Mouse (Mus musculus): ENCODE measurements around the gene Tbc1d16.

Gene Tbc1d16

DNA sequence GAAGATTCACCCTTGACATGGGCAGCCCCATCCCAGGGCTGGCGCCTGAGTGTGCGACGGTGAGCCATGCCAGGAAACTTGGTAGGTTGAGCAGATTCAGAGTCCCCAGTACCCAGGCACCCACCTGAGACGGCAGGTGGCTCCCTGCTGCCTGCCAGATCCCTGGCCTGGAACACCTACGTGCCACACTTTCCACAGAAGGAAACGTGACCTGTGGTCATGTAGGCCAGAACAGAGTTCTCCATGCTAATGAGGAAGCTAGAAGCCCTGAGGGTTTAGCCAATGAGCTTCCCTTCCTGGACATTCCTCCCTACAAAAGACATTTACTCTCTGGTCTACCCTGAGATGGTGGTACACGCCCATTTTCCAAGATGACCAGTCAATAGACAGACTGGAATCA lies 56.7 kb downstream of the Tbc1d16 start:
- no peak for DNase-seq

DNA sequence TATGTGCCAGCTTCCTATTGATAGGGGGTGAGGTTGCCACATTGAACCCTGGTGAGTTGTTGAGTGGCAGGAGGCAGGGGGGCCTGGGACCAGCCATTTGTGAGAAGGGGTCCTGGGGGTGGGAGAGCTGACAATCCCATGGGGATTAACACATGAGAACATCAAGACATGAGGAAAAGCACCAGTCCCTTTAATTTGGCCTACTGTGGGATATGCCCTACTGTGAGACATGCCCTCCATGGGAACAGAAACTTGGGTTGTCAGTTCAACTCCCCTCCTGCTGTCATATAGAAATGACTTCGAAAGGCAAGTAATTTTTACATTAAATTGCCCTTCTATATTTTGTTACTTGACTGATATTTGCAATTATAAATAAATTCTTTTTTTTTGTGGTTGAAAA lies 59.4 kb downstream of the Tbc1d16 start:
- no peak for DNase-seq

- no peak for DNase-seq
Measured at GRCm38 (mm10) chr11:119165995-119166394, 62.3 kb downstream of the Tbc1d16 start.

- no peak for DNase-seq
Measured at GRCm38 (mm10) chr11:119164375-119164774, 63.9 kb downstream of the Tbc1d16 start.

DNA sequence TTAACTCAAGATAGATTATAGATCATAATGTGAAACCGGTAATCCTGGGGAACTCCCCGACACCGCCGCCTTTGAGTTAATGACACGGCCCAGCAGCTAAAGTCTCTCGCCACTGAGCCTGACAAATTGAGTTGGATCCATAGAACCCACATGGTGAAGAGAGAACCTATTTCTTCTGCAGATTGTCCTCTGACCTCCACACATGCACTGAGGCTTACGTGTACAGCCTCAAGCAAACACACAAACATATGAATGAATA lies 64.6 kb downstream of the Tbc1d16 start:
- DNase-seq: no peak

- DNase-seq: no peak
Measured at GRCm38 (mm10) chr11:119162959-119163733, 65.2 kb downstream of the Tbc1d16 start.

DNA sequence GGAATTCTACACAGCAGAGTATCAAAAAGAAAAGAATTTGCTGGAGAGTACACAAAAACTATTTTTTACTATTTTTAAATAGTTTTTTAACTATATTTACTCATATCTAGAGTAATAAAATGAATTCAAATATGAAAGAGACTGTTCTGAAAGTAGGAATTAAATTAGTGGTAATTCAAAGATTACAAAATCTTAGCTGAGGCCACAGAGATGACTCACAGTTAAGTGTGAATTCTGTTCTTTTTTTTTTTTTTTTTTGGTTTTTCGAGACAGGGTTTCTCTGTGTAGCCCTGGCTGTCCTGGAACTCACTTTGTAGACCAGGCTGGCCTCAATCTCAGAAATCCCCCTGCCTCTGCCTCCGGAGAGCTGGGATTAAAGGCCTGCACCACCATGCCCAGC lies 66.6 kb downstream of the Tbc1d16 start:
- DNase-seq: no peak

DNA sequence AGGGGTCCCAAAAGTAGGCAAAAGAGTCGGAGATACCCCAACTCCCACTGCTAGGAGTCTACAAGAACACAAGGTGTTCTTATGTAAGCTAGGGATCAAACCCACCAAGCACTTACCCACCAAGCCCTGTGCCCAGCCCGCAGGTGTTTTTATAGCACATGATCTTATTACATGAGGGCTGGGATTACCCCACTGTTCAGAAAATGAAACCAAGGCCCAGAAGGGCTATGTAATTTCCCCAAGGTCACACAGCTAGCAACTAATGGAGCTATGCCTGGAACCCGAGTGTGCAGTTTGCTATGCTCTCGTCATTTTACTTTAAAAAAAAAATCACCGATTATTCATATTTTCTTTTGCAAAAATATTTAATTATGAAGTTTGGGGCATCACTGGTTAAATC lies 68.2 kb downstream of the Tbc1d16 start:
- DNase-seq: no peak

- DNase-seq: peak; percentile 57 to 71
Measured at GRCm38 (mm10) chr11:119159496-119159895, 68.8 kb downstream of the Tbc1d16 start.

GRCm38 (mm10) chr11:119157377-119158189 lies 70.7 kb downstream of the Tbc1d16 start:
- DNase-seq: no peak

- no peak for DNase-seq
Measured at GRCm38 (mm10) chr11:119156481-119157254, 71.6 kb downstream of the Tbc1d16 start.

DNA sequence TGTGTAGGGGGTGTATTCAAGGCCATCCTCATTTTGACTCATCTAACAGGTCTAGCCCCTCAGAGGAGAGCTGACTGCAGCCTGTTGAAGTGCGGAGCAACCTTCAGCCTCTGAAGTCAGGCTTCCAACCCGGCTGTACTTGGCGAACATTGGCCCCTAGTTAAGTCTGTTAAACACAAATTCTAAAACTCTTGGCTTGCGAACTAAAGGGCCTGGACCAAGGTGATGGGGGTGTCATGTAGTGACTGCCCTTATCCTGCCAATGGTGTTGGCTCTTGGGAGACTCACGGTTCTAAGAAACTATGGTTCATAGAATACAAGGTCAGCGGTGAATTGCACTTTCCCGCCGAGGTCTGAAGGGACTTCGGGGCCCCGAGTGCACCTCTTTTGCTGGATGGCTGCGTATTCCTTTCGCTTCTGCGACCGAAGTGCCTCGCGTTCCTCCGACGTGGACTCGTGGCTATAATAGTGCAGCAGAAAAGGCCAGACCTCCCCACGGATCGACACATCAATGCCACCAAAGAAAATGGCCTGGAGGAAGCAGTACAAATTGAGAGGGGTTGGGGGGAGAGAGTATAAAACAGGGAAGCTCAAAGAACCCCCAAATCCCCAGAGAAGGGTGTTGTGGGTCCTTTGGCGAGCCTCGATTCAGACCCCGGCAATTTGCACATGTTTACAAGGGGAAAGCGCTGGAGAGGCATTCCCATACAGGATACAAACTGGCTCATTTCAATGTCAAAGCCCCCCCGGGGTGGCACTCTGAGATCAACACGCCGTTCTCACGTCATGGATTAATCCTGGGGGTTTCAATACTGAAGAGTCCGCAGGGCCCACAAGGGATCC lies 72.4 kb downstream of the Tbc1d16 start:
- DNase-seq: no peak

DNA sequence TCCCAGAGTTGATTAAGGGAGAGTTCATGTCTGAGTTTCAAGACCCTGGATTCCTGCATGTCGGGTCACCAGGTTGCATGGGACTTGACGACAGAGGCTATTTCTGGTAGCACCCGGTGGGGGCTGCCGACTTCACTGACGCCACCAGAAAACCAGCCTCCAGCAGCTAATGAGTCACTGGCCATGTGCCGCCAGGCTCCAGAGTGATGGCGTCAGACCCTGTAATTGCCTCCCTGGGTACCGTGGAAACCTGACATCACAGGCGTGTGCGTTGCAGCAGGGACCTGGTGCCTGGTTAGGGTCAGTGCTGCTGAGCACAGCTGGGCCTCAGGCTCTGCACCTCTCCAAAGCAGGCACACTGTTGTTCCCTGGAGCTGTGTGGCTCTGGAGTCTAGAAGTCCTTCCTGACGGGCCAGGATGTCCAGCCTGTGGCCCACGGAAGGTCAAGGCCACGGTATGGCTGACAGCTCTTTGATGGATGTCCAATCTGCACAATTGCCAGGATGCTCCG lies 75.9 kb downstream of the Tbc1d16 start:
- no peak for DNase-seq

DNA sequence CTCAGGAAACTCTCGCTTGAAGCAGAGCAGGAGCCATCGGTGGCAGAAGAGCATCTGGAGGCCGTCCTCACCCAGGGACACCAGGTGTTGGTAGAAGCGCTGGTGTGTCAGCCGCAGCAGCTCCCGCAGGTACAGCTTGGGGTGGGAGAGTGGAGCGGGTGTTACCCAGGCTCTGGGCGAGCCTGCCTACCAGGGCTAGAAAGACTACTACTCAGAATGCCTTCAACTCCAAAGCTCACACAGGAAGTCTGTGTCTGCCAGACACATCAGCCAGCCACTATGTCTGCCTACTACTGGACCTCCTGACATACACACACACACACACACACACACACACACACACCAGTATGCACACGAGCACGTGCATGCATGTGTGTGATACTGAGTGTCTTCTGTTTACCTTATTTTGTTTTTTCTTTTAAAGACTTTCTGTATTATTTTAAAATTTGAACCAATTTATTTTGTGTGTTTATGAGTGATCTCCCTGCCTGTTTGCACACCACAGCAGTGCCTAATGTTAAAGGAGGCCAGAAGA lies 77.2 kb downstream of the Tbc1d16 start:
- DNase-seq: no peak

- DNase-seq: no peak
Measured at GRCm38 (mm10) chr11:119150442-119150841, 77.9 kb downstream of the Tbc1d16 start.

GRCm38 (mm10) chr11:119148829-119149228 lies 79.5 kb downstream of the Tbc1d16 start:
- no peak for DNase-seq

DNA sequence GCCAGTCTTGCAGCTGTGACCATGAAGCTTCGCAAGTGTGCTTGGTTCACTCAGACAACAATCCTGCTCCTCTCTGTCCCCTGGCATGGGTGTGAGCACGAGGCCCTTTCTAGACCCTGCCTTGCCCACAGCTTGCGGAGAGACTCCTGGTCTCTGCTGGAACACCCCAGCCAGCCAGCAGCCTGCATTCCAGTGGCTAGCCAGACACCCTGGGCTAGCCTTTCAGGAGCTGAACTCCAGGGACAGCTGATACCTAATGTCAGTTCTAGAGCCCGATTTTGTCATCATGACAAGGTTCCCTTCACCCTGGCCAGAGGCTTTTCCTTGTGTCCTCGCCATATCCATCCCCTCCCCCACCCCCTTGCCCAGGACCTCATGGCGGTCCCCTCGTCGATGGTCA lies 81.1 kb downstream of the Tbc1d16 start:
- no peak for DNase-seq

DNA sequence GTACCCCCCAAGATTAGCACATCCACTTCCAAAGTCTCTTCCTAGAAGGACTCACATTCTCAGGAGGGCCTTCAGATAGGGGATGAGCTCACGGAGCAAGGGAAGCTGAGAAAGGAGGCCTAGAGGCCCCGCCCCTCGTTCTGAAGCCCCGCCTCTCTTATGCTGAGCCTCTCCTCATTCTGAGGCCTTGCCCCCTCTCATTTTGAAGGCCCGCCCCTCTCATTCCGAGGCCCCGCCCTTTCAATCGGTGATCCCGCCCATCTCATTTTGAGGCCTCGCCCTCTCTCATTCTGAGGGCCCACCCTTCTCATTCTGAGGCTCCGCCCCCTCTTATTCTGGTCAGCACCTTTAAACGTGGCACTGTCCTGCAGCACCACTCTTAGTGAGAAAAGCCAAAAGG lies 82.2 kb downstream of the Tbc1d16 start:
- DNase-seq: no peak

DNA sequence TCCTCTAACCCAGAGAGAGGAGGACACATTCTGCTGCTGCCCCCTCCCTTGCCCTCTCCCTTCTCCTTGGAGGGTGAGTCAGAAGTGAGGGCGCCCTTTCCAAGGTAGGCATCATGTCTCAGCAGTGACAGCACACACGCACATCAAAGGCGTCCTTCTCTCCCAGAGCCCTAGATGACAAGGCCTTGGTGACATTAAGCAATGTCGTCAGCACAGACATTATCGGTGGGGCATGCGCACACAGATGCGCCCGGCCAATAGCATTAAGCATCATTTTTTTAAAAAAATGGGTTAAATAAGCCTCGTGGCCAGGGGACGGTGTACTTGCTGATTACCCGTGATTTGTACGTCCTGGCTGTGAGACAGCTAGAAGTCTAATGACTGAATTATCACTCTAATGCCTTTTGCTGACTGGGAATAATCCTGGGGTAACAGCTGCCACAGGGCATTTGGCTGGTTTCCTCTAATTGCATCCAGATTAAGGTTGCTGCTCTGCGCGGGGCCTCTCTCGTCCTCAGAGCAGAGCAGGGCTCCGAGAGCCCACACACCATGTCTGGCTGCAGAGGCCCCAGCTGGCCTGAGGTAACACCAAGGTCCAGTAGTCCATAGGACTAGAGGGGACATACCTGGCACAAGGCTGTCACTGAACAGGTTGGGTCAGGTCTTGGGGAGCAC lies 83.4 kb downstream of the Tbc1d16 start:
- DNase-seq: no peak

- DNase-seq: no peak
Measured at GRCm38 (mm10) chr11:119143376-119144002, 84.8 kb downstream of the Tbc1d16 start.

GRCm38 (mm10) chr11:119142615-119143014 lies 85.7 kb downstream of the Tbc1d16 start:
- DNase-seq: no peak

All from cerebellum, postnatal 36 days (tissue).